Mouse (Mus musculus) heart, embryonic 13.5 days (tissue): ENCODE measurements at regions not wholly inside any gene's neighbourhood (a gene's known extent, or its start where the extent isn't known, plus 50 kb on each side); places are given as distances from the start of the nearest gene placed in this dataset.
"Not testable (repeated sequence)": the region's sequence is repeated elsewhere in the genome, so short reads cannot be mapped to it uniquely, and the experiment has no call there.

Experiments
- ATAC-seq: fragments of 200-750 bp; cut with Nextera tagmentation; 2 replicates; pipeline ENCODE4 v1.8.0; 2017; ENCODE audit warnings: moderate TSS enrichment; ENCODE audit not compliant: insufficient number of reproducible peaks, low FRiP score, low TSS enrichment; ENCODE audit errors: extremely low read depth
- H3K27ac ChIP-seq: fragments of 300-500 bp; sonication (generic); replicated peaks from 2 replicates; pipeline ENCODE4 v1.5.1; 2015; ENCODE audit warnings: moderate library complexity, mild to moderate bottlenecking, inconsistent platforms
- H3K27me3 ChIP-seq: fragments of 300-500 bp; sonication (generic); replicated peaks from 2 replicates; pipeline ENCODE4 v1.6.1; 2015; ENCODE audit warnings: mild to moderate bottlenecking, inconsistent platforms
- H3K36me3 ChIP-seq: fragments of 300-500 bp; sonication (generic); 2 replicates; pipeline ENCODE4 v1.6.1; 2015; ENCODE audit warnings: mild to moderate bottlenecking, inconsistent platforms
- H3K4me1 ChIP-seq: fragments of 300-500 bp; sonication (generic); 2 replicates; pipeline ENCODE4 v1.6.1; 2015; ENCODE audit warnings: inconsistent platforms
- H3K4me2 ChIP-seq: fragments of 300-500 bp; sonication (generic); 2 replicates; pipeline ENCODE4 v1.6.1; 2015; ENCODE audit warnings: inconsistent platforms, mild to moderate bottlenecking, moderate library complexity
- H3K4me3 ChIP-seq: fragments of 300-500 bp; sonication (generic); 2 replicates; pipeline ENCODE4 v1.5.1; 2015; ENCODE audit warnings: moderate library complexity, mild to moderate bottlenecking, inconsistent platforms
- H3K9ac ChIP-seq: fragments of 300-500 bp; sonication (generic); 2 replicates; pipeline ENCODE4 v1.6.1; 2015; ENCODE audit warnings: inconsistent platforms, mild to moderate bottlenecking, moderate library complexity
- H3K9me3 ChIP-seq: fragments of 300-500 bp; sonication (generic); 2 replicates; pipeline ENCODE4 v1.6.1; 2016; ENCODE audit warnings: inconsistent platforms
- WGBS: fragments of 180-500 bp; shearing (Covaris S2); methylation state at CpG from one replicate; pipeline ENCODE4 v1.1.7; 2015; ENCODE audit warnings: mixed read lengths; 5-methylcytosine and 5-hydroxymethylcytosine counted together

DNA sequence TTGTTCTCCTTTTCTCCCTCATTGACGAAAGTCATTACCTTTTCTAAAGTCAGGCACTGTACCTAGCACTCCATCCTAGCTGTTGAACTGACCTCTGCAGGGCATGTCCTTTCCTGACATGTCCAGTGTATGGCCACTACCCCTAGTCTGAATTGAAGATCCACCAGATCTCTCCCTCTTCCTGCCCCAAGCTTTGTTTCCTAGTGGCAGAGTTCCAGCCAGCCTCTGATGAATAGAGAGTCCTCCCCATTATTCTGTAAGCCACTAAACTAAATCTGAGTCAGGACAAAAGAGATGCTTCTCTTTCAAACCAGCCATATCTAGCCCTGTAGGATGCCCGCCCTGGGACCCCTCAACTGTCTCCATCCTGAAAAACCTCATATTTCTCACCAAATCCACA, 317.7 kb upstream of the Maf start:
- Histone ChIP-seq H3K4me2 (no peak overlapping the region), H3K9ac (no peak overlapping the region), H3K27me3 (peaks cover 11% of the 10 kb centered on the region; the same call in 1 of the 2 replicates), H3K4me1 (no peaks in the 10 kb centered on the region), H3K9me3 (no peaks in the 10 kb centered on the region), H3K4me3 (no peak overlapping the region), H3K36me3 (no peaks in the 10 kb centered on the region), H3K27ac (no peak overlapping the region)
- ATAC-seq = no peak
- 77% methylated on average over 2 of the region's 2 CpGs for WGBS

DNA sequence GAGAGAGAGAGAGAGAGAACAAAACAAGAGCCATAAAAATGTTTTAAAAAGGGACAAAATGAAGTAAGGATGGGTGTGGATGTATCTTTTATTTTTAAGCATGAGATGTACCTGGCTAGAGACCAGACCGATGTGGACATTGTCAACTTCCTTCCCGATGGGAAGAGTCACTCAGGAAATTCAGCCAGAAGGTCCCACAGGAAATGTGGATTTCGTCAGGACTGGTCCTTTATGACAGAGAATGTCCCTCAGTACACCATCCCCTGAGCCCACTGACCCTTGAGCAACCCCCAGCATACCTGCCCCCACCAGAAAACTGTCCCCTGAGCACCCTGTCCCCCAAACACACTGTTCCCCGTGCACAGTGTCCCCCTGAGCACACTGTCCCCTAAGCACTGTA, 317.2 kb upstream of the Maf start:
- Histone ChIP-seq H3K36me3 (no peaks in the 10 kb centered on the region), H3K4me3 (no peak overlapping the region), H3K9ac (no peak overlapping the region), H3K27me3 (peaks cover 11% of the 10 kb centered on the region; the same call in 1 of the 2 replicates), H3K27ac (no peak overlapping the region), H3K4me1 (no peaks in the 10 kb centered on the region), H3K4me2 (no peak overlapping the region), H3K9me3 (no peaks in the 10 kb centered on the region)
- 58% methylated on average over 4 of the region's 4 CpGs for WGBS
- no peak for ATAC-seq

DNA sequence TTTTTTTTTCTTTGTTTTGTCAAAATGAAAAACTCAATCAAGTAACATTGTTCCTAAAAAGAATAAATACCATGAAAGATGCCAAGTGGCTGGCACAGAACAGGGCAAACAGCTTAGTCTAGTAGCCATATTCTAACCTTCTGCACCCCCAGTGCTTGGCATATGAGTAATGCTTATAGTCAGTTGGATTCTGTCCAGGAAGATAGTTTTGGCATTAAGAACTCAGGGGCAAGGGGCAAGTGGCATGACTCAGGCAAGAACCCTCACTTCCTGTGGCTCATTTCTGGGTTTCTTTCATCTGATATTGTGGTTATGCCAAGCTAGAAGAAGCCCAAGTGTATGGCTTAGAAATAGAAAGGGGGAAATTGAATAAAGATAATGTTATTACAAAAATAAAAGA, 314.1 kb upstream of the Maf start:
- H3K4me1 ChIP-seq = no peaks in the 10 kb centered on the region
- H3K4me2 ChIP-seq = no peak overlapping the region
- no peaks in the 10 kb centered on the region for H3K9me3 ChIP-seq
- H3K27me3 ChIP-seq = peaks cover 3% of the 10 kb centered on the region; the same call in 1 of the 2 replicates
- no peak for ATAC-seq
- no peaks in the 10 kb centered on the region for H3K36me3 ChIP-seq
- H3K4me3 ChIP-seq = no peak overlapping the region
- no peak overlapping the region for H3K27ac ChIP-seq
- H3K9ac ChIP-seq = no peak overlapping the region

DNA sequence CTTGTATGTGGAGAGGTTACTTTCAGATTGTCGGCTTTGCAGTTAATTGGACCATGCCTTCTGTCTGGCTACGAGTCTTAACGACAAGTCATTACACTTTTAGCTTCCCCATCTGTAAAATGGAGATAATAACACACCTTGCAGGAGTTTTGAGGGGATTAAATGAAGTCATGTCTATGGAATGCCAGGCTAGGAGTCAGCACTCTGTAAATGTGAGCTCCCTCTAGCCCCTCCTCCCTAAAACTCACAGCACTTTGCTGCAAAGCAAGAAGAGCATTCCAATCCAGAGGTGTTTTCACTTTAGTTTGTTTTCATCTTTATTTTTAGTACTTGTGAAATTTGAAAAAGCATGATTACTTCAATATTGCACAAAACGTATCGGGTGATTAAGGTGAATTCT, 287.7 kb upstream of the Maf start:
- Histone ChIP-seq H3K27me3 (peaks cover 3% of the 10 kb centered on the region; the same call in 1 of the 2 replicates), H3K4me3 (no peak overlapping the region), H3K4me2 (no peak overlapping the region), H3K27ac (no peak overlapping the region), H3K9me3 (no peaks in the 10 kb centered on the region), H3K4me1 (no peaks in the 10 kb centered on the region), H3K36me3 (no peaks in the 10 kb centered on the region), H3K9ac (no peak overlapping the region)
- WGBS = 64% methylated on average over 5 of the region's 5 CpGs
- no peak for ATAC-seq

- no peak for ATAC-seq
- 70% methylated on average over 6 of the region's 6 CpGs for WGBS
- no peak overlapping the region for H3K9ac ChIP-seq
- H3K4me3 ChIP-seq = no peak overlapping the region
- no peaks in the 10 kb centered on the region for H3K9me3 ChIP-seq
- H3K36me3 ChIP-seq = no peaks in the 10 kb centered on the region
- H3K27me3 ChIP-seq = 0 out of 2 replicates have a peak, but pooled peaks cover 3% of the 10 kb centered on the region
- H3K27ac ChIP-seq = no peak overlapping the region
- H3K4me2 ChIP-seq = no peak overlapping the region
- no peaks in the 10 kb centered on the region for H3K4me1 ChIP-seq
Observed at GRCm38 (mm10) chr8:115991989-115992388, 284.4 kb upstream of the Maf start.

GRCm38 (mm10) chr8:115983397-115983796, 275.8 kb upstream of the Maf start:
- no peaks in the 10 kb centered on the region for H3K9me3 ChIP-seq
- WGBS = 63% methylated on average over 6 of the region's 6 CpGs
- H3K4me1 ChIP-seq = peaks cover 5% of the 10 kb centered on the region; the same call in 1 of the 2 replicates
- no peak overlapping the region for H3K27ac ChIP-seq
- ATAC-seq = no peak; the same call in 1 of the 2 replicates
- H3K36me3 ChIP-seq = no peaks in the 10 kb centered on the region
- no peak overlapping the region for H3K9ac ChIP-seq
- H3K4me3 ChIP-seq = no peak overlapping the region
- peaks cover 43% of the 10 kb centered on the region for H3K27me3 ChIP-seq
- no peak overlapping the region for H3K4me2 ChIP-seq

GRCm38 (mm10) chr8:115982326-115982725, 274.7 kb upstream of the Maf start:
- Histone ChIP-seq H3K9ac (no peak overlapping the region), H3K36me3 (no peaks in the 10 kb centered on the region), H3K4me1 (peaks cover 5% of the 10 kb centered on the region; the same call in 1 of the 2 replicates), H3K4me2 (no peak overlapping the region), H3K9me3 (no peaks in the 10 kb centered on the region), H3K27me3 (peaks cover 43% of the 10 kb centered on the region), H3K4me3 (no peak overlapping the region), H3K27ac (no peak overlapping the region)
- no peak for ATAC-seq
- 75% methylated on average over 3 of the region's 3 CpGs for WGBS

DNA sequence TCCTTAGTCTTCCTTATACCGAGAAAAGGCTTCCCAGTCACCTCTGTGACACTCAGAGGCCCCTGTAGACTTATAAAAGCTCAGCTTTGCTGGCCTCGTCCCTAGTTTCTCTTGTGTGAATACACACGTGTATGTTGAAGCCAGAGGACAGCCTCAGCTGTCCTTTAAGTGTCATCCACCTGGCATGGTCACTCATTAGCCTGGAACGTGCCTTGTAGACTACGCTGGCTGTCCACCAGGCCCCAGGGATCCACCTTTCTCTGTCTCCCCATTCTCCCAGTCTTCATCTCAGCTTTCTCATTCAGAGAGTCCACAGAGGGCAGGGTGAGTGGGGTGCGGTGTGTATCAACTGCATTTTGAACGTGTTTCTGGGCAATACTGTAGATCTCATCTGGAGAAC, 273.8 kb upstream of the Maf start:
- H3K9ac ChIP-seq = no peak overlapping the region
- H3K4me3 ChIP-seq = no peak overlapping the region
- ATAC-seq = no peak
- H3K27ac ChIP-seq = no peak overlapping the region
- no peaks in the 10 kb centered on the region for H3K36me3 ChIP-seq
- no peaks in the 10 kb centered on the region for H3K9me3 ChIP-seq
- 74% methylated on average over 7 of the region's 7 CpGs for WGBS
- H3K4me1 ChIP-seq = peaks cover 5% of the 10 kb centered on the region; the same call in 1 of the 2 replicates
- no peak overlapping the region for H3K4me2 ChIP-seq
- peaks cover 43% of the 10 kb centered on the region for H3K27me3 ChIP-seq

GRCm38 (mm10) chr8:115980616-115981015, 273.0 kb upstream of the Maf start:
- Histone ChIP-seq H3K36me3 (no peaks in the 10 kb centered on the region), H3K4me1 (peaks cover 5% of the 10 kb centered on the region; the same call in 1 of the 2 replicates), H3K4me2 (no peak overlapping the region), H3K4me3 (no peak overlapping the region), H3K9me3 (no peaks in the 10 kb centered on the region), H3K9ac (no peak overlapping the region), H3K27me3 (peaks cover 35% of the 10 kb centered on the region), H3K27ac (no peak overlapping the region)
- no peak for ATAC-seq
- 83% methylated on average over 3 of the region's 3 CpGs for WGBS

DNA sequence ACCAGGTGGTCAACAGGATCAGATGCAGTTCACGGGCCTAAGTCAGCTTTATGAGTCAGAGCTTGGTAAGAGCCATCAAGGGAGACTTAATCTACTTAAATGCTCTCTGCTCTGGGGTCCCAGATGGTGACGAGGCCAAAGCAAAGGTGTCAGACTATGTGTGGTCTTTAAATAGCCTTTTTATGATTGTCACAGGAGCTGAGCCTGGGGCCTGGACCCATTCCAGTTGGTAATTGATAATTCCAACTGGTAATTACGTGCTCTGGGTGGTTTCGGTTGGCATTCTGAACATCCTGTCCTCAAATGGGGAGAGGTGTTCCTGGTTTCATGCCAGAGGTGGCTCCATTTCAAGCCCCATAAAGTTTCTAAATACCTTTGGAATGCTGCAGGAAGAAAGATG, 269.6 kb upstream of the Maf start:
- H3K36me3 ChIP-seq = no peaks in the 10 kb centered on the region
- no peak overlapping the region for H3K27ac ChIP-seq
- no peak overlapping the region for H3K9ac ChIP-seq
- no peak for ATAC-seq
- H3K4me1 ChIP-seq = peaks cover 2% of the 10 kb centered on the region
- H3K4me3 ChIP-seq = no peak overlapping the region
- H3K9me3 ChIP-seq = no peaks in the 10 kb centered on the region
- 61% methylated on average over 4 of the region's 4 CpGs for WGBS
- no peak overlapping the region for H3K4me2 ChIP-seq
- peaks cover 21% of the 10 kb centered on the region for H3K27me3 ChIP-seq

- Histone ChIP-seq H3K4me2 (no peak overlapping the region), H3K27ac (no peak overlapping the region), H3K36me3 (no peaks in the 10 kb centered on the region), H3K9me3 (no peaks in the 10 kb centered on the region), H3K27me3 (no peaks in the 10 kb centered on the region), H3K9ac (no peak overlapping the region), H3K4me3 (no peak overlapping the region), H3K4me1 (peaks cover 2% of the 10 kb centered on the region)
- WGBS = 46% methylated on average over 2 of the region's 2 CpGs
- ATAC-seq = no peak
Observed at GRCm38 (mm10) chr8:115974706-115975105, 267.1 kb upstream of the Maf start.

GRCm38 (mm10) chr8:115971351-115971750, 263.8 kb upstream of the Maf start:
- not testable (repeated sequence) for H3K4me3 ChIP-seq, H3K9ac ChIP-seq, H3K4me2 ChIP-seq, H3K4me1 ChIP-seq, H3K27me3 ChIP-seq, H3K9me3 ChIP-seq, ATAC-seq, H3K36me3 ChIP-seq, H3K27ac ChIP-seq
- WGBS = 83% methylated on average over 2 of the region's 2 CpGs
